Mouse (Mus musculus) bone marrow, adult 2 months (tissue): ENCODE results near the gene Ubl4a. TPM values are rescaled to one million over a fixed set of nuclear protein-coding genes. Genes with fewer than 3 reads are reported as not detected.
"Not testable (repeated sequence)": the region's sequence is repeated elsewhere in the genome, so short reads cannot be mapped to it uniquely, and the experiment has no call there.

Experiments
- H3K27ac ChIP-seq: fragments of 200-500 bp; 2 replicates; pipeline ENCODE4 v1.5.1; 2012; ENCODE audit warnings: low read depth, mild to moderate bottlenecking, control low read depth, inconsistent platforms, low read length; ENCODE audit not compliant: control insufficient read depth, poor library complexity, insufficient read depth
- H3K4me1 ChIP-seq: fragments of 200-500 bp; 2 replicates; pipeline ENCODE4 v1.6.1; 2011; ENCODE audit warnings: low read length; ENCODE audit not compliant: control insufficient read depth, insufficient read depth
- H3K4me3 ChIP-seq: fragments of 200-500 bp; replicated peaks from 2 replicates; pipeline ENCODE3; 2011; ENCODE audit warnings: mild to moderate bottlenecking, low read depth, low read length, control low read depth; ENCODE audit not compliant: control insufficient read depth
- CTCF ChIP-seq: fragments of 200-500 bp; IDR thresholded peaks from 2 replicates; pipeline ENCODE4 v1.5.1; 2011; ENCODE audit warnings: low read length, control low read depth; ENCODE audit not compliant: control insufficient read depth, insufficient read depth
- POLR2A ChIP-seq: fragments of 200-500 bp; IDR thresholded peaks from 2 replicates; pipeline ENCODE4 v1.6.1; 2011; ENCODE audit warnings: low read depth, mild to moderate bottlenecking, control low read depth, low read length, borderline replicate concordance; ENCODE audit not compliant: control insufficient read depth
- WGBS: fragments of 180-500 bp; shearing (Covaris S2); methylation state at CpG from one replicate; pipeline ENCODE4 v1.1.7; 2018; 5-methylcytosine and 5-hydroxymethylcytosine counted together
- polyA plus RNA-seq: library from polyadenylated mRNA; stranded (reverse); fragments of >200 nt; gene quantifications from 2 replicates; pipeline ENCODE4 v1.2.4, GENCODE M21; 2011; ENCODE audit warnings: low replicate concordance; ENCODE audit not compliant: missing spikeins, insufficient read depth, insufficient read length

Ubl4a gene
- polyA plus RNA-seq, 1 experiment, result 35.6 TPM

GRCm38 (mm10) chrX:74367512-74367911 is 5.5 kb downstream of the Ubl4a start:
- TF ChIP-seq POLR2A, result no peak
- TF ChIP-seq CTCF, result no peak
- peak overlapping the region; percentile 86 for H3K4me3 ChIP-seq
- no peaks in the 10 kb centered on the region; the same call in 1 of the 2 replicates for H3K4me1 ChIP-seq
- no peak overlapping the region for H3K27ac ChIP-seq
- WGBS, result 47% methylated on average over 10 of the region's 10 CpGs

GRCm38 (mm10) chrX:74359171-74359570 is 13.8 kb downstream of the Ubl4a start:
- TF ChIP-seq CTCF (no peak), POLR2A (no peak)
- 61% methylated on average over 11 of the region's 11 CpGs for WGBS
- H3K4me3 ChIP-seq, result no peak overlapping the region
- H3K4me1 ChIP-seq, result no peaks in the 10 kb centered on the region
- H3K27ac ChIP-seq, result no peak overlapping the region

GRCm38 (mm10) chrX:74357069-74357468 is 15.9 kb downstream of the Ubl4a start:
- not testable (repeated sequence) for H3K4me3 ChIP-seq, H3K4me1 ChIP-seq, H3K27ac ChIP-seq
- 83% methylated on average over 3 of the region's 3 CpGs for WGBS

GRCm38 (mm10) chrX:74353467-74353770 is 19.6 kb downstream of the Ubl4a start, which contains the start of gene Lage3:
Gene Lage3 (minus strand): TSS chrX:74353618.
- Histone ChIP-seq H3K4me3 (peak within 1 kb of the TSS; percentile 61), H3K4me1 (peaks cover 2% of the 10 kb centered on the region), H3K27ac (no peak within 1 kb of the TSS)
- TF ChIP-seq POLR2A (peak; percentile 74), CTCF (no peak)
- WGBS, result 7% methylated on average over 9 of the region's 22 CpGs

GRCm38 (mm10) chrX:74352645-74353466 is 20.2 kb downstream of the Ubl4a start:
- no peak overlapping the region for H3K27ac ChIP-seq
- peaks cover 2% of the 10 kb centered on the region for H3K4me1 ChIP-seq
- peak overlapping the region; percentile 61 for H3K4me3 ChIP-seq
- TF ChIP-seq POLR2A (no peak), CTCF (no peak)
- 14% methylated on average over 13 of the region's 13 CpGs for WGBS

- Histone ChIP-seq H3K4me1 (no peaks in the 10 kb centered on the region), H3K27ac (no peak overlapping the region), H3K4me3 (no peak overlapping the region)
- TF ChIP-seq POLR2A (no peak), CTCF (no peak)
- 47% methylated on average over 2 of the region's 2 CpGs for WGBS
These were observed 42.7 kb downstream of the Ubl4a start for GRCm38 (mm10) chrX:74330166-74330930.

- TF ChIP-seq CTCF (no peak), POLR2A (no peak)
- H3K27ac ChIP-seq, result no peak overlapping the region
- WGBS, result 25% methylated on average over 9 of the region's 10 CpGs
- H3K4me3 ChIP-seq, result peak overlapping the region; percentile 31
- H3K4me1 ChIP-seq, result no peaks in the 10 kb centered on the region
These were observed 43.8 kb downstream of the Ubl4a start for GRCm38 (mm10) chrX:74329215-74329671.

GRCm38 (mm10) chrX:74328725-74329161 is 44.3 kb downstream of the Ubl4a start, which contains the start of gene Plxna3:
Gene Plxna3 (plus strand): TSS chrX:74329066.
- no peak for TF ChIP-seq CTCF
- no peak for TF ChIP-seq POLR2A
- WGBS, result 11% methylated on average over 27 of the region's 30 CpGs
- Histone ChIP-seq H3K4me3 (peak within 1 kb of the TSS; percentile 31), H3K27ac (peak within 1 kb of the TSS; percentile 15; the same call in 1 of the 2 replicates), H3K4me1 (no peaks in the 10 kb centered on the region)

Other genes starting within 250 kb of the Ubl4a start
- gene Opn1mw, start 245.8 kb downstream of the Ubl4a start, polyA plus RNA-seq, result not detected in 2 replicates
- 13.2 and 15.1 TPM in 2 replicates for gene Mecp2, start 237.9 kb downstream of the Ubl4a start, polyA plus RNA-seq
- gene Tex28, start 205.4 kb downstream of the Ubl4a start, polyA plus RNA-seq, result not detected in 2 replicates
- not detected in 2 replicates for gene Tktl1, start 196.0 kb downstream of the Ubl4a start, polyA plus RNA-seq
- 140 and 356 TPM in 2 replicates for gene Flna, start 123.4 kb downstream of the Ubl4a start, polyA plus RNA-seq
- gene Emd, start 118.5 kb downstream of the Ubl4a start, polyA plus RNA-seq, result 34.6 and 51.7 TPM in 2 replicates
- 68.3 and 79.6 TPM in 2 replicates for gene Rpl10, start 102.4 kb downstream of the Ubl4a start, polyA plus RNA-seq
- gene Taz, start 91.3 kb downstream of the Ubl4a start, polyA plus RNA-seq, result 32.4 and 58.0 TPM in 2 replicates
- gene Dnase1l1, start 90.9 kb downstream of the Ubl4a start, polyA plus RNA-seq, result 16.4 and 21.5 TPM in 2 replicates
- 154 and 166 TPM in 2 replicates for gene Atp6ap1, start 76.1 kb downstream of the Ubl4a start, polyA plus RNA-seq
- gene Gdi1, start 68.2 kb downstream of the Ubl4a start, polyA plus RNA-seq, result 87.5 and 157 TPM in 2 replicates
- 38.8 and 61.0 TPM in 2 replicates for gene Fam50a, start 60.2 kb downstream of the Ubl4a start, polyA plus RNA-seq
- gene Plxna3, start 44.2 kb downstream of the Ubl4a start, polyA plus RNA-seq, result 3.6 TPM in 2 replicates
- 39.5 and 58.6 TPM in 2 replicates for gene Lage3, start 19.6 kb downstream of the Ubl4a start, polyA plus RNA-seq
- 2.7 TPM in 2 replicates for gene Slc10a3, start 131 bp upstream of the Ubl4a start, polyA plus RNA-seq
- 3.6 and 9.1 TPM in 2 replicates for gene Fam3a, start 20.1 kb upstream of the Ubl4a start, polyA plus RNA-seq
- 11.6 and 11.7 TPM in 2 replicates for gene Ikbkg, start 20.1 kb upstream of the Ubl4a start, polyA plus RNA-seq
- gene G6pdx, start 56.0 kb upstream of the Ubl4a start, polyA plus RNA-seq, result 20.9 and 33.4 TPM in 2 replicates
- gene Gm6880, start 108.2 kb upstream of the Ubl4a start, polyA plus RNA-seq, result not detected in 2 replicates
- not detected in 2 replicates for gene Olfr1326-ps1, start 201.7 kb upstream of the Ubl4a start, polyA plus RNA-seq
- not detected in 2 replicates for gene Olfr1325, start 219.5 kb upstream of the Ubl4a start, polyA plus RNA-seq